Mouse (Mus musculus) midbrain, embryonic 14.5 days (tissue): ENCODE measurements around the gene Nkx2-2. TPM values are rescaled to one million over a fixed set of nuclear protein-coding genes. Genes with fewer than 3 reads are reported as not detected.
A peak's percentile ranks its signal among the peaks of the same experiment; 100 is the strongest.

Source experiments
- ATAC-seq: fragments of 200-750 bp; cut with Nextera tagmentation; 2 replicates; pipeline ENCODE4 v1.8.0; 2017; ENCODE audit warnings: moderate number of reproducible peaks, moderate library complexity; ENCODE audit not compliant: low FRiP score, low TSS enrichment
- DNase-seq: peaks from one replicate; pipeline ENCODE4 v3.0.0-alpha.2; 2015
- H3K27ac ChIP-seq: fragments of 300-500 bp; sonication (generic); replicated peaks from 2 replicates; pipeline ENCODE4 v1.5.1; 2014; ENCODE audit warnings: mild to moderate bottlenecking, low read depth, low read length, moderate library complexity
- H3K27me3 ChIP-seq: fragments of 300-500 bp; sonication (generic); 2 replicates; pipeline ENCODE4 v1.6.1; 2014; ENCODE audit warnings: low read length, control low read depth, mixed read lengths; ENCODE audit not compliant: control insufficient read depth, insufficient read depth
- H3K36me3 ChIP-seq: fragments of 300-500 bp; sonication (generic); 2 replicates; pipeline ENCODE4 v1.6.1; 2014; ENCODE audit warnings: low read length, control low read depth; ENCODE audit not compliant: control insufficient read depth, insufficient read depth
- H3K4me1 ChIP-seq: fragments of 300-500 bp; sonication (generic); 2 replicates; pipeline ENCODE4 v1.6.1; 2014; ENCODE audit warnings: mild to moderate bottlenecking, antibody characterized with exemption, low read length, control low read depth; ENCODE audit not compliant: control insufficient read depth, insufficient read depth
- H3K4me2 ChIP-seq: fragments of 300-500 bp; sonication (generic); 2 replicates; pipeline ENCODE4 v1.6.1; 2014; ENCODE audit warnings: mild to moderate bottlenecking, low read length, moderate library complexity
- H3K4me3 ChIP-seq: fragments of 300-500 bp; sonication (generic); replicated peaks from 2 replicates; pipeline ENCODE4 v1.5.1; 2014; ENCODE audit warnings: low read depth, low read length
- H3K9ac ChIP-seq: fragments of 300-500 bp; sonication (generic); replicated peaks from 2 replicates; pipeline ENCODE4 v1.6.1; 2014; ENCODE audit warnings: mild to moderate bottlenecking, low read length, moderate library complexity
- H3K9me3 ChIP-seq: fragments of 300-500 bp; sonication (generic); 2 replicates; pipeline ENCODE4 v1.6.1; 2016; ENCODE audit warnings: low read length, control low read depth, mixed read lengths; ENCODE audit not compliant: control insufficient read depth
- WGBS: fragments of 180-500 bp; shearing (Covaris S2); extraction: QIAGEN DNeasy Blood & Tissue Kit; methylation state at CpG from one replicate; pipeline ENCODE4 v1.1.7; 2014; 5-methylcytosine and 5-hydroxymethylcytosine counted together
- polyA plus RNA-seq: library from polyadenylated mRNA; unstranded; fragments of >200 nt; fragmentation: Nextera tagmentation; extraction: Ambion mirVana; gene quantifications from 2 replicates; pipeline ENCODE4 v1.2.1, GENCODE M21; 2014

Nkx2-2 gene
- polyA plus RNA-seq, 1 experiment from 2014 or later: 6.2 TPM

DNA sequence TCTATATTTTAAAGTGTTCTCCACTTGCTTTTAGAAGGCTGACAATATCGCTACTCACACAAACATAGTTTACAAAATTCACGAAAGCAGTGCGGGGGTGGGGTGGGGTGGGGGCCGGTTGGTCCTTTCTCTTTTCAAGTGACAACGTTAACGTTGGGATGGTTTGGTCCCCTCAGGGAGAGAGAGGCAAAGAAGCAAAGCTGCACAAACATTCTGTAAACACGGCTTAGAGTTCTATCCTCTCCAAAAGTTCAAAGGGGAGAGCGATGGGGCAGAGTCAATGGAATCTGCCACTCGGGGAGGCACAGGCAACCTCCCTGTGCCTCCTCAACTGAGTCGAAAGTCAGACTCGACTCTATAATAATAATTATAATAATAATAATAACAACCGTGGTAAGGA, 10.5 kb downstream of the Nkx2-2 start:
- H3K4me2 ChIP-seq: peak overlapping the region; percentile 43
- WGBS: under 1% methylated on average over 12 of the region's 12 CpGs
- no peaks in the 10 kb centered on the region for H3K36me3 ChIP-seq
- H3K4me1 ChIP-seq: peaks cover 12% of the 10 kb centered on the region; the same call in 1 of the 2 replicates
- ATAC-seq (no peak), DNase-seq (peak; percentile 31)
- H3K27ac ChIP-seq: peak overlapping the region; percentile 61
- H3K27me3 ChIP-seq: peaks cover 92% of the 10 kb centered on the region
- H3K4me3 ChIP-seq: peak overlapping the region; percentile 28
- peak overlapping the region; percentile 21; the same call in 1 of the 2 replicates for H3K9ac ChIP-seq
- H3K9me3 ChIP-seq: no peaks in the 10 kb centered on the region

GRCm38 (mm10) chr2:147182709-147183260, 11.3 kb downstream of the Nkx2-2 start:
- 7% methylated on average over 25 of the region's 25 CpGs for WGBS
- H3K27ac ChIP-seq: 0 out of 2 replicates have a peak overlapping the region, but pooled peaks have one; percentile 45
- no peak for ATAC-seq

DNA sequence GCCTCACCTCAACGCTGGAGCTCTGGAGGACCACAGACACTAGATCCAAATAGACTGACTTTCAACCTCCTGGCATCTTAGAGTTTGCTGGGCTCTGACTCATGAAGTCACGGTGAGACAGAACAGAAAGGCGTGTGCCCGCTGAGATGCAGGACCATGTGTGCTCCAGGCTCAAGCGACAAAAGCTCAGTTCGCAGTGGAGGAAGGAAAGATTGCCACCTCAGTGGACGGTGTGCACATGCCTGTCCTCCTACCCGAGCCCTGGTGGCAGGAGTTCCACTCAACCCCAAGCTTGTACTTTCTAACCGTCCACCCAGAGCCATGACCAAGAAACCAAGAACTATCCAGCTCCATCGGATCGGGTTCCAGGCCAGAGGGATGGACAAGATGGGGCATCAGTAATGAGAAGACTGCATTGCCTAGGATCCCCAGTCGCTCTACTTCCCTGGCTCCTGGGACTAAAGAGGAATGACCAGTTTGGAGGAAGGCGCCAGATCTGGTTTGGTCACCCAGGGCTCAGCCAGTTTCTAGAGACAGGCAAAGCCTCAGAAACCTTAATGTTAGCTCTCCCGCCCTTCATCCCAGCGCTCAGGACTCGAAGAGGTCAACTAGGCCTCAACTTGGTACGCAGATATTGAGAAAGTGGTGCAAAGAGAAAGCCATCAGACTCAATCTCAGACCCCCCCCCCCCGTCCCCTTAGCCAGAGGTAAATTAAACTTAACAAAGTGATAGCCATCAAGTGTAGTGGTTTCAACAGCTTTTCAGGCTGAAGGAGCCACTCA, 11.9 kb downstream of the Nkx2-2 start:
- Histone ChIP-seq H3K4me3 (peak overlapping the region; percentile 13), H3K27me3 (peaks cover 89% of the 10 kb centered on the region), H3K4me2 (peak overlapping the region; percentile 43), H3K9me3 (no peaks in the 10 kb centered on the region), H3K4me1 (peaks cover 14% of the 10 kb centered on the region; the same call in 1 of the 2 replicates), H3K27ac (peak overlapping the region; percentile 64), H3K9ac (peak overlapping the region; percentile 20; the same call in 1 of the 2 replicates), H3K36me3 (no peaks in the 10 kb centered on the region)
- DNase-seq (peak; percentile 4), ATAC-seq (no peak)
- WGBS: 13% methylated on average over 18 of the region's 18 CpGs

More at GRCm38 (mm10) chr2:147182709-147183260, 11.3 kb downstream of the Nkx2-2 start:
- peak overlapping the region; percentile 43 for H3K4me2 ChIP-seq
- peak overlapping the region; percentile 13 for H3K4me3 ChIP-seq
- H3K4me1 ChIP-seq: peaks cover 14% of the 10 kb centered on the region; the same call in 1 of the 2 replicates
- peaks cover 92% of the 10 kb centered on the region for H3K27me3 ChIP-seq
- no peaks in the 10 kb centered on the region for H3K36me3 ChIP-seq
- H3K9me3 ChIP-seq: no peaks in the 10 kb centered on the region
- peak overlapping the region; percentile 12; the same call in 1 of the 2 replicates for H3K9ac ChIP-seq
- DNase-seq: no peak

- H3K27ac ChIP-seq: peak overlapping the region; percentile 64
- H3K27me3 ChIP-seq: peaks cover 88% of the 10 kb centered on the region
- no peaks in the 10 kb centered on the region for H3K9me3 ChIP-seq
- H3K9ac ChIP-seq: peak overlapping the region; percentile 37; the same call in 1 of the 2 replicates
- H3K36me3 ChIP-seq: no peaks in the 10 kb centered on the region
- WGBS: 3% methylated on average over 5 of the region's 5 CpGs
- H3K4me2 ChIP-seq: peak overlapping the region; percentile 43
- ATAC-seq (no peak), DNase-seq (peak; percentile 15)
- peak overlapping the region; percentile 19 for H3K4me3 ChIP-seq
- peaks cover 14% of the 10 kb centered on the region; the same call in 1 of the 2 replicates for H3K4me1 ChIP-seq
Measured at GRCm38 (mm10) chr2:147181304-147181665, 12.8 kb downstream of the Nkx2-2 start.

- Histone ChIP-seq H3K27ac (peak overlapping the region; percentile 64), H3K4me2 (peak overlapping the region; percentile 43), H3K9ac (peak overlapping the region; percentile 37; the same call in 1 of the 2 replicates), H3K4me1 (peaks cover 14% of the 10 kb centered on the region; the same call in 1 of the 2 replicates), H3K4me3 (peak overlapping the region; percentile 19), H3K27me3 (peaks cover 85% of the 10 kb centered on the region), H3K9me3 (no peaks in the 10 kb centered on the region), H3K36me3 (no peaks in the 10 kb centered on the region)
- 2% methylated on average over 32 of the region's 32 CpGs for WGBS
- DNase-seq (peak; percentile 59), ATAC-seq (peak; percentile 18; the same call in 1 of the 2 replicates)
Measured at GRCm38 (mm10) chr2:147180649-147181303, 13.3 kb downstream of the Nkx2-2 start.

- peak; percentile 89 for DNase-seq
- Histone ChIP-seq H3K4me1 (peaks cover 10% of the 10 kb centered on the region; the same call in 1 of the 2 replicates), H3K36me3 (no peaks in the 10 kb centered on the region), H3K4me3 (peak overlapping the region; percentile 9), H3K27me3 (peaks cover 88% of the 10 kb centered on the region), H3K9me3 (no peaks in the 10 kb centered on the region), H3K27ac (no peak overlapping the region), H3K4me2 (peak overlapping the region; percentile 39), H3K9ac (no peak overlapping the region)
- ATAC-seq: peak; percentile 63
- WGBS: 2% methylated on average over 39 of the region's 39 CpGs
Measured at GRCm38 (mm10) chr2:147178091-147179059, 15.7 kb downstream of the Nkx2-2 start.

DNA sequence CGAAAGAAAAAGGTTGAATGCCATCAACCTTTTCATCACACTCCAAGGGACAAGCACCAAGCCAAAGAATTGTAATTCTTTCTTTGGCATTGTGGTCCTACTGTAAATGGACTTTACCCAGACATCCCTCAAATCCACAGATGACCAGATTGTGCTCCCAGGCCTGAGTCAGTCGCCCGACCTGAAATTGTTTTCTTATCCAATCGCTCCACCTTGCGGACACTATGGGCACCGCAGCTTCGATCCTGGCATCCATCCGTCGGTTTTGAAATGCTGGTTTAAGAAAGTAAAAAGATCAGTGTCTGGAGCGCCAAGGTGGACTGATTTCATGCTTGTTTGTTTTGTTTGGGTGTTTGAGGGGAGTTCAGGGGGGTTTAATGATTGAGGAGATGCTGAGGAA, 16.4 kb downstream of the Nkx2-2 start:
- Histone ChIP-seq H3K9ac (no peak overlapping the region), H3K27ac (no peak overlapping the region), H3K27me3 (peaks cover 88% of the 10 kb centered on the region), H3K36me3 (no peaks in the 10 kb centered on the region), H3K4me3 (0 out of 2 replicates have a peak overlapping the region, but pooled peaks have one; percentile 9), H3K4me2 (peak overlapping the region; percentile 39), H3K9me3 (no peaks in the 10 kb centered on the region), H3K4me1 (peaks cover 10% of the 10 kb centered on the region; the same call in 1 of the 2 replicates)
- WGBS: 7% methylated on average over 10 of the region's 10 CpGs
- ATAC-seq (peak; percentile 22; the same call in 1 of the 2 replicates), DNase-seq (peak; percentile 92)
